Mouse (Mus musculus) layer of hippocampus, postnatal 14 days (tissue): ENCODE data around the gene Adgrl2. TPM values are rescaled to one million over a fixed set of nuclear protein-coding genes. Genes with fewer than 3 reads are reported as not detected.

ENCODE experiments used
- DNase-seq, 2 experiments: peaks; one replicate each; pipeline ENCODE4 v3.0.0; 2021 to 2022; ENCODE audit warnings: low spot score in 2 of 2, mixed read lengths in 1 of 2
- total RNA-seq, 2 experiments: library from RNA; stranded (reverse); gene quantifications; 2 replicates each; pipeline ENCODE4 v1.2.3; 2021

The Adgrl2 gene
- total RNA-seq, 2 experiments from 2014 or later = 49.1 to 69.6 TPM

GRCm38 (mm10) chr3:148926330-148926729 lies 64.0 kb downstream of the Adgrl2 start:
- no peak for DNase-seq

DNA sequence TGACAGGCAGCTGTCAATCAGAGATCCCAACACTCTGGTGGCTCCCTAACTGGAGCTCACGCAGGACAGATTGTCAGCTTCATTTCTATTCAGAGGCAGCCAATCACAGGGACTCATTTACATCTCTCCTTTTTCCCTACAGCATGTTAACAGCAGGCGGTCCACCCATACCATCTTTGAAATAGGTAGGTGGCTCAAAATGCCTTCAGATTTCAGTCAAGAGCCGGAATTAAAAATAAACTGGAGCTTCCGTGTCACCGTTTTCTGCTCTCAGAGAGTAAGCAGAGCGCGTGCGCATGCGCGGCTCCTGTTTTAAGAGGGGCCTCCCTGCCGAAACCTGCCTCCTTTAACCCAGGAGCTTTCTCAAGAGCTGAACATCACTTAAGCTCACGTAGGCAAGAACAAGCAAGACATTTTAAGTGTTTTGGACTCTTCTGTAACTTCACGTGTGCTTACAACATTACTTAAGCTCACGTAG lies 67.7 kb downstream of the Adgrl2 start:
- DNase-seq = peak; percentile 46 to 62

GRCm38 (mm10) chr3:148921966-148922587 lies 68.3 kb downstream of the Adgrl2 start:
- DNase-seq = no peak

- no peak for DNase-seq
Observed at GRCm38 (mm10) chr3:148920881-148921280, 69.5 kb downstream of the Adgrl2 start.

DNA sequence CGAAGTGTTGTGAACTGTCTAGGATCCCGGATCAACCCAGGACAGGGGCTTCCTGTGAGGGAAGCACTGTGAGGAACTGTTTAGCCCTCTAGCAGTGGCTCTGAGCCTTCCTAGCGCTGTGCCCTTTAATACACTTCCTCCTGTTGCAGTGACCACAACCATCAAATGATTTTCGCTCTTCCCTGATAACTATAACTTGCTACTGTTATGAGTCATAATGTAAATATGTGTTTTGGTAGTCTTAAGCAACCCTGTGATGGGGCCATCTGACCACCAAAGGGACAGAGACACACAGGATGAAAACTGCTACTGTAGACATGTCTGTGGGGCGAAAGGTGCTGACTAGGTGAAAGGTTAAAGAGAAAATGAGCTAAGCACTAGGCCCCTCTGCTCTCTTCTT lies 71.9 kb downstream of the Adgrl2 start:
- DNase-seq = no peak

DNA sequence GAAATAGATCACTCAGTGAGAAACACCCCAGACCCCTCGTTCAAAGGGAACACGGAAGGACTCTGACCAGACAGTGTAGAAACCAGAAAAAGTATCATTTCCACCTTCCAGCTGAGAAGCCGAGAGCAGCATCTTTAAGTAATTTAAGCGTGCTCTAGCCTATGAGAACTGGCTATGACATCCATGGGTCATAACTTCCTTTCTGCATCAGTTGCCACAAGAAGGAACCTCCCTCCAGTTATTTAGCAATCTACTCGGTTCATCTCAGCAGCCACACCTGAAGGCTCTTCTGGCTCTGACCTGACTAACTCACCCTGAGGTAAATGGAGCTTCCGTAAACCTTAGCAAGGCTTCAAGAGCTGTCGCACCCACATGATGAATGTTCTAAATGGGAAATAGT lies 72.5 kb downstream of the Adgrl2 start:
- DNase-seq = no peak

- DNase-seq = no peak
Observed at GRCm38 (mm10) chr3:148916226-148916625, 74.1 kb downstream of the Adgrl2 start.

DNA sequence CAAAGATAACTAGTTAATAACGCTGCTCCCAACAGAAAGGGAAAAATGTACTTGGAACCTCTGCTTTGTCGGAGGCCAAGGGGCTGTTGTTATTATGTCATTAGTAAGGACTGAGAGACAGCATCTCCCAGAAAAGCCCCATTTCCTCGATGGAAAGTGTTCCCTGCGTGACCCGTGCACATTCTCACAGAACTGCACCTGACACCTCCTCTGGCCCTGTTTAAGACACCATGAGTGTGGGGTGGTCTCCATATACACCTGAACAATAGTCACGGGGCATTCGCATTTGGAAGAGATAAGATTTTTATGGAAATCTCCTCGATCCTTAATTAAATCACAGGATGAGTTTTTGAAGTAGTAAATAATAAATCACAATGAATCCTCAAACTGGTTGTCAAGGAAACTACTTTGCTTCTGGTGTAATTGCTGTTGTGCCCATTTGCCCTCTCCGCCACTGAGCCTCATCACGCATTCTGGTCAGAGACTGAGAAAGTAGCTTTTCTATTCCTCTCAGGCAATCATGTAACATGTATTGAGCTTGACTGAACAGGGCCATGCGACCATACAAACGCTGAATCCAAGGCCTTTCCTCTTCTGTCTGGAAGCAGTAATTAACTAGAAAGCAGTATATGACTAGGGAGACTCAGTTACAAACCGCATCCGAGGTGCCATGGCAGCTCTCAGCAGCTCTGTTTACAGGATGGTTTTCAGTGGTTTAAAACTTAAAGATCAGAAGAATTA lies 77.2 kb downstream of the Adgrl2 start:
- no peak for DNase-seq

GRCm38 (mm10) chr3:148912536-148912935 lies 77.8 kb downstream of the Adgrl2 start:
- DNase-seq = no peak

GRCm38 (mm10) chr3:148907873-148908272 lies 82.5 kb downstream of the Adgrl2 start:
- no peak for DNase-seq

DNA sequence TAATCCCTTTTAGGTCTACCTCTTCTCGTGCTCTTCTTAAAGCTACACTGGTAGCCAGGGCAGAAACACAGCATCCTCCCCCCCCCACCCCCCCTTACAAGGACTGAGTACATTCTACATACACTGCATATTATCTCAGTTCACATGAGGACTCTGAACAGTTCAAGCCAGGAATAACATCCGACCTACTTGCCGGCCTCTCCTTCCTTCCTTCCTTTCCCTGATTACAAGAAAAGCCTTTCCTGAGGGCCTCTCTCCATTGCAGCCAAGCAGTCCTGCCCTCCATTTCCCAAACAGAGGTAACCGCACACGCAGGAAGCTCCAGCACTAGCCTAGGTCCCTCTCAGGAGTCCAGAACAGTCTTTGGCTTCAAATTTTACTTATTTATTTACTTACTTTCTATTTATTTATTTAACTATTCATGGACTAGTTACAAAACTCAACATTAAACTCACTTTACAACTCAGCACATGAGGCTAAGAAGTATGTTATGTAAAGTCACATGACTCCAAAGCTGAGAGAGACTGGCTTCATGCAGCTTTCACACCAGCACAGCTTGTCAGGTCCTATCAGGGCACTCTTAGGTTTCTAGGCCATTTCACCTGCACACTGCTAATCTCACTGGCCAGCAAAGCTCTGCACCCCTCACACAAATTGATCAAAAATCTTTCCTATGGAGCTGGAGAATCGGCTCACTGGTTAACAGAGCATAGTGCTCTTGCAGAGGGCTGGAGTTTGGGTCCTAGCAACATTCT lies 83.2 kb downstream of the Adgrl2 start:
- no peak for DNase-seq

DNA sequence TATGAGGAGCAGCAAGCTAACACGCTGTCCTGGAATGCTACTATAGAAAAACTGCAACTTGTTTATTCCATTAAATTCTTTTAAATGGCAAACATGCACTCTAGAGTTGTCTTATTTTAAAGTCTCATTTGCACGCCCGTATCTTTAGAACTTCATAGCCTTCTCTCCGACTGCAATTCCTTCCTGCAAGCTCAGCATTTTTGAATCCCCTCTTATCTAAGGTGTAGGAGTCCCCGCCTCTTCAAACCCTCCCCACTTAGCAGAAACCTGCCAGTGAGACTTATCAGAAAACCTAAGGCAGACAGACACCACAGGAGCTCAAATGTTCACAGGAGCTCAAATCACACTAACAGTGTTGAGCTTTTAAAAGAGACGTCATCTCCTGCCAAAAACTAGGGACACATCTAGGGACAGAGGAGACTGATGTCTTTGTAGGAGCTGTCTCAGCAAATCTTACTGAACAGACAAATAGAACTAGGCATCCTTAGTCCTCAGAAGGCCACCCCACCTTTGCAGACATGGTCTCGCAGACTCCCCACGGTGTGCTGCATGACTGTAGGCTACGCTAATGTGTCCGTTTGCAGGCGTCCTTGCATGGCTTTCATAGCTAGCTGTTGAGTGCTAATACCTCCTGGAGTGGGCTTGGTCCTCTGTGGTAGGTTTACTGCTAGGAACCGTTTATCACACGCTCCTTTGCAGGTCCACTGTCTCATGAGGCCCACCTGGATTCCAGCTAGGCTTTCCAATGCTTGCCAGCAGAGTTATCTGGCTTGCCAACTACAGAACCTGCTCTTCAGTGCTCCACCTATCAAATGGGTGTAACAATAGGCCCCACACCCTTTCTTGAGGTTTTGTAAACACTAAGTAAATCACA lies 84.2 kb downstream of the Adgrl2 start:
- DNase-seq = no peak

DNA sequence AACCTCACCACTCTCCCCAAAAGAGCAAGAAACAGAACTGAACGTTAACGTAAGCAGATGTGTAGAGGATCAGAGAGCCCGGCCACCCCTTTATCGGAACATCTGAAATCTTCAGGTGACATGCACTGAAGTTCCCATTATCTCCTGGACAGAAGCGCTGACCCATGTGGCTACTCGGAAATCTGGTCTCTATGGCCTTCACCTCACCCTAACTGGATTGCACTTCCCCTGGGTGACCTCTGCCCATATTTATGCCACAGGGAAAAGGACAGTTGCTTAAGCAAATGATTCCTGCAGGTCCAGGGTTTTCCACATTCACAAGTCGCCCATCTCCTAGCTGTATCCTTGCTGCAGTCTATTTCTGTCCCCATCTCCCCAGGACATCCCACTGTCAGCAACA lies 84.9 kb downstream of the Adgrl2 start:
- no peak for DNase-seq

- DNase-seq = no peak
Observed at GRCm38 (mm10) chr3:148899857-148900256, 90.5 kb downstream of the Adgrl2 start.

- no peak for DNase-seq
Observed at GRCm38 (mm10) chr3:148899416-148899815, 90.9 kb downstream of the Adgrl2 start.

DNA sequence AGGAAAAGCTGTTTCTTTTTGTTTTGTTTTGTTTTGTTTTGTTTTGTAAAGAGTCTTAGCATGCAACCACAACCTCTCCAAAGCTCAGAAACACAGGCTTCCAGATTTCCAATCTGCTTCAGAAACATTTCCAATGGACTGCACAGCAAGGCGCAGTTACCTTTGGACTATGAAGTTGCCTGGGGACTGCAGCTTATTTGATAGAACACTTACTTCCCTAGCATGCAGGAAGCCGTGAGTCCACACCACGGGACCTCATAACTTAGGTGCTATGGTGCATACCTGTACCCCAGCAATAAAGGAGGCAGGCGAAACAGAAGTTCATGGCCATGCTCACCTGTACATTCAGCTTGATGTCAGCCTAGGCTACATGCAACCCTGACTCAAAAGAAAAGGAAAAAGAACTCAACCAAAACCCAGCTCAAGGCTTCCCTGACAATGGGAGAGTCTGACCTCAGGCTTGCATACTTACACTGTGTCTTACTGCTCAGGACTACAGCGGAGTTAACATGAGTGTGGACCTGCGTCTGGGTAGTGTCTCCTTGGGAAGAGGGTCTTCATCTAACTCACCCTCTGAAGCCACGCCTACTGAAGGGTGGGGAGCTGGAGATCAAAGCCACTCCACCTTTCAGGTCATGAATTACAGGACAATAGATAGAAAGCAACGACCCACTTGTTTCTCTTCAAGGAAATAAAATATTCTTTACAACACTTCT lies 91.7 kb downstream of the Adgrl2 start:
- no peak for DNase-seq

DNA sequence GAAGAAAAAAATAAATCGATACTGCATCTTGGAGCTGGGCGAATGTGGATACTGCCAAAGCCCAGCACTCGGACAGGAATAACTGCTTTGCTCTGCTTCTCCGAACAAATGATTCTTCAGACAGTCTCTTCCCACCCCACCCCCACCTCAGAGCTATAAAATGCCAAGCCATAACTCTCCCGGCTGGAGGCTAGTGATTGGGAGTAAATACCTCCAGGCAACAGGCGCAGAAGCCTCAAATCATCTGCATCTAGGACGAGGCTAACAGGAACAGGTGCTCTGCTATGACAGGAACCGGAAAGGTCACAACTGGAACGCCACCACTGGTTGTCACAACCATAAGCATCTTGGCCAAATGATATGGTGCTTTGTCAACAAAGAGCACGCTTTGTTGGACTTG lies 94.1 kb downstream of the Adgrl2 start:
- DNase-seq = no peak

DNA sequence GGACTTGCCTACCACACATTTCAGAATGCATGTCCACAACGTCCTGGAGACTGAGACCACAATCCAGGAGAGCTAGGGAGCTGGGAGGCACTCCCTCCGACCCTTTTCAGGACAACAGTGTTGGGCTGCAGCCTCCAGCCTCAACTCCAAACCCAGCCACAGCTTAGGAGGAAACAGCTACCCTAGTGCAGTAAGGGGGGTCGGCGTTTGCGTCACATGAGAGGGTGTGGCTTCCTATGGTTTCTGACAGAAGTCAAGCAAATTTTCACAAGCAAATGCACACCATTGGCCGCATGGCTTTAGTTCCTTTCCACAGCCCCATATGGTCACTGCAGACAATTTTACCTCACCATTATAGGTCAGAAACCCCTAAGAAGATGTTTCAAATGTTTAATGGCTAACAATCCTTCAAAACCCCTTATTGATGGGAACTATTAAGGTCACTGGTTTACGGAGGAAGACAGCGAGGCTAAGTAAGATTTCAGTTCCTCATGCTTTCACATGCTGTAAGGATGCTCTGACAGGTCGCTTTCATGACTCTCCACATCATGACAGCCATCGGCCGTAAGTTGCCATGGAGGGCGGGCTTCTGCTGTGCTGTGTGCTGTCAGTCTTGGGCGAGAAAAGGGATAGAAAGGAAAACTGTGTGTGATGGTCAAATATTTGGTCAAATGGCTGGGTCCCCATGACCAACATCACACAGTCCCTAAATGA lies 94.8 kb downstream of the Adgrl2 start:
- DNase-seq = no peak

- no peak for DNase-seq
Observed at GRCm38 (mm10) chr3:148894867-148895266, 95.5 kb downstream of the Adgrl2 start.

DNA sequence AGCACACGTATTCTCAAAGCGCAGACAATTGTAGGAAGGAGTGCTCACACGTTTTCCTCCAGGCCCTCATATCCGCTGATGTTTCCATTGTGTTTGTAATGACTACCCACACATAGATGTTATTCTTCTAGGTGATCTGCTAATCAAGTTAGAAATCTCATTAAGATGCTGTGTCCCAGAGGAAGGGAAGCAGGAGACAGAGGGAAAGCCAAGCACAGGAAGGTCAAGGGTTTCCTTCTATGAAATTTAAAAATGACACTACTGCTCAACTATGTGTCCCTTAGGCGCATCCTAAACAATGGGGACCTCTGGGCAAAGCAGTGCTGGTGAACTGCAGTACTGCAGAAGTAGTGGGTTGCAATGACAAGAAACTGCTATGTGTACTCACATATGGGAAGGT lies 102.5 kb downstream of the Adgrl2 start:
- DNase-seq = no peak
